Mouse (Mus musculus): ENCODE results near the gene Dazap1. TPM values are rescaled to one million over a fixed set of nuclear protein-coding genes. Genes with fewer than 3 reads are reported as not detected.

Gene Dazap1
- total and polyA plus RNA-seq, 3 experiments: 41.0 to 57.9 (median 56.4) TPM

- Histone ChIP-seq H3K4me3 (no peak overlapping the region), H3K9ac (ENCODE audit: low read depth, low read length) (no peak overlapping the region), H3K79me2 (replicated peaks; ENCODE audit: control insufficient read depth, insufficient read depth, low read length) (no peaks in the 10 kb centered on the region), H3K4me1 (ENCODE audit: control insufficient read depth, insufficient read depth, low read length) (peaks cover 5% of the 10 kb centered on the region), H3K27ac (no peak overlapping the region), H3K36me3 (ENCODE audit: control insufficient read depth, insufficient read depth, low read length) (no peaks in the 10 kb centered on the region), H3K27me3 (ENCODE audit: control insufficient read depth, insufficient read depth, low read length) (no peaks in the 10 kb centered on the region; the same call in 1 of the 2 replicates)
- intact Hi-C loops (cut with DNase I): loop anchor here (10.0 kb wide), 1 partner anchor 256 kb away; no protein-coding TSS in a partner anchor
- WGBS: 25% methylated on average over 15 of the region's 15 CpGs
- TF ChIP-seq POLR2A (IDR thresholded peaks at IDR 0.05; ENCODE audit: insufficient read depth, low read depth, low read length): no peak
- TF ChIP-seq EP300 (IDR thresholded peaks at IDR 0.05; ENCODE audit: insufficient read depth, low read depth, low read length): no peak
- no peak for TF ChIP-seq CTCF (IDR thresholded peaks at IDR 0.05)
- DNase-seq: no peak
Measured at GRCm38 (mm10) chr10:80299301-80299700, 38.0 kb downstream of the Dazap1 start.

- no peak overlapping the region for H3K4me3 ChIP-seq
- no peak overlapping the region for H3K9ac ChIP-seq (ENCODE audit: low read depth, low read length)
- 54% methylated on average over 10 of the region's 10 CpGs for WGBS
- H3K27ac ChIP-seq: no peak overlapping the region
- DNase-seq: no peak
- intact Hi-C loops (cut with DNase I): loop anchor here (10.0 kb wide), 1 partner anchor 255 kb away; no protein-coding TSS in a partner anchor
- no peaks in the 10 kb centered on the region for H3K79me2 ChIP-seq (replicated peaks; ENCODE audit: control insufficient read depth, insufficient read depth, low read length)
- TF ChIP-seq EP300 (IDR thresholded peaks at IDR 0.05; ENCODE audit: insufficient read depth, low read depth, low read length): no peak
- no peak for TF ChIP-seq POLR2A (IDR thresholded peaks at IDR 0.05; ENCODE audit: insufficient read depth, low read depth, low read length)
- no peak for TF ChIP-seq CTCF (IDR thresholded peaks at IDR 0.05)
- H3K36me3 ChIP-seq (ENCODE audit: control insufficient read depth, insufficient read depth, low read length): no peaks in the 10 kb centered on the region
- peaks cover 5% of the 10 kb centered on the region for H3K4me1 ChIP-seq (ENCODE audit: control insufficient read depth, insufficient read depth, low read length)
- H3K27me3 ChIP-seq (ENCODE audit: control insufficient read depth, insufficient read depth, low read length): peaks cover 2% of the 10 kb centered on the region; the same call in 1 of the 2 replicates
Measured at GRCm38 (mm10) chr10:80299824-80300223, 38.5 kb downstream of the Dazap1 start.

GRCm38 (mm10) chr10:80300672-80301181, 39.4 kb downstream of the Dazap1 start:
- WGBS: 49% methylated on average over 11 of the region's 11 CpGs
- intact Hi-C loops (cut with DNase I): no loop called here
- H3K27me3 ChIP-seq (ENCODE audit: control insufficient read depth, insufficient read depth, low read length): peaks cover 3% of the 10 kb centered on the region; the same call in 1 of the 2 replicates

GRCm38 (mm10) chr10:80301256-80302081, 40.2 kb downstream of the Dazap1 start:
- peak overlapping the region; percentile 54 for H3K27ac ChIP-seq
- H3K27me3 ChIP-seq (ENCODE audit: control insufficient read depth, insufficient read depth, low read length): peaks cover 3% of the 10 kb centered on the region; the same call in 1 of the 2 replicates
- no peak for DNase-seq
- TF ChIP-seq POLR2A (IDR thresholded peaks at IDR 0.05; ENCODE audit: insufficient read depth, low read depth, low read length): no peak
- TF ChIP-seq CTCF (IDR thresholded peaks at IDR 0.05): no peak
- TF ChIP-seq EP300 (IDR thresholded peaks at IDR 0.05; ENCODE audit: insufficient read depth, low read depth, low read length): no peak
- intact Hi-C loops (cut with DNase I): no loop called here
- no peaks in the 10 kb centered on the region for H3K79me2 ChIP-seq (replicated peaks; ENCODE audit: control insufficient read depth, insufficient read depth, low read length)
- peaks cover 5% of the 10 kb centered on the region for H3K4me1 ChIP-seq (ENCODE audit: control insufficient read depth, insufficient read depth, low read length)
- no peak overlapping the region for H3K4me3 ChIP-seq
- WGBS: 73% methylated on average over 9 of the region's 10 CpGs
- H3K9ac ChIP-seq (ENCODE audit: low read depth, low read length): no peak overlapping the region
- no peaks in the 10 kb centered on the region for H3K36me3 ChIP-seq (ENCODE audit: control insufficient read depth, insufficient read depth, low read length)

More at GRCm38 (mm10) chr10:80300672-80301181, 39.4 kb downstream of the Dazap1 start:
- no peak for DNase-seq
- Histone ChIP-seq H3K4me1 (ENCODE audit: control insufficient read depth, insufficient read depth, low read length) (peaks cover 5% of the 10 kb centered on the region), H3K27ac (no peak overlapping the region), H3K79me2 (replicated peaks; ENCODE audit: control insufficient read depth, insufficient read depth, low read length) (no peaks in the 10 kb centered on the region), H3K36me3 (ENCODE audit: control insufficient read depth, insufficient read depth, low read length) (no peaks in the 10 kb centered on the region), H3K4me3 (no peak overlapping the region), H3K9ac (ENCODE audit: low read depth, low read length) (no peak overlapping the region)
- no peak for TF ChIP-seq EP300 (IDR thresholded peaks at IDR 0.05; ENCODE audit: insufficient read depth, low read depth, low read length)
- TF ChIP-seq CTCF (IDR thresholded peaks at IDR 0.05): no peak
- no peak for TF ChIP-seq POLR2A (IDR thresholded peaks at IDR 0.05; ENCODE audit: insufficient read depth, low read depth, low read length)

GRCm38 (mm10) chr10:80302082-80302355, 40.7 kb downstream of the Dazap1 start:
- WGBS: 49% methylated on average over 5 of the region's 5 CpGs
- peak overlapping the region; percentile 54 for H3K27ac ChIP-seq
- DNase-seq: no peak
- H3K4me3 ChIP-seq: no peak overlapping the region
- H3K36me3 ChIP-seq (ENCODE audit: control insufficient read depth, insufficient read depth, low read length): no peaks in the 10 kb centered on the region
- H3K79me2 ChIP-seq (replicated peaks; ENCODE audit: control insufficient read depth, insufficient read depth, low read length): no peaks in the 10 kb centered on the region
- 0 out of 2 replicates have a peak overlapping the region, but pooled peaks have one; percentile 0 for H3K9ac ChIP-seq (ENCODE audit: low read depth, low read length)
- peaks cover 5% of the 10 kb centered on the region for H3K4me1 ChIP-seq (ENCODE audit: control insufficient read depth, insufficient read depth, low read length)
- H3K27me3 ChIP-seq (ENCODE audit: control insufficient read depth, insufficient read depth, low read length): peaks cover 3% of the 10 kb centered on the region; the same call in 1 of the 2 replicates
- TF ChIP-seq CTCF (IDR thresholded peaks at IDR 0.05): no peak
- TF ChIP-seq EP300 (IDR thresholded peaks at IDR 0.05; ENCODE audit: insufficient read depth, low read depth, low read length): no peak
- TF ChIP-seq POLR2A (IDR thresholded peaks at IDR 0.05; ENCODE audit: insufficient read depth, low read depth, low read length): no peak
- intact Hi-C loops (cut with DNase I): no loop called here

- Histone ChIP-seq H3K9ac (ENCODE audit: low read depth, low read length) (no peak overlapping the region), H3K27me3 (ENCODE audit: control insufficient read depth, insufficient read depth, low read length) (peaks cover 3% of the 10 kb centered on the region; the same call in 1 of the 2 replicates), H3K79me2 (replicated peaks; ENCODE audit: control insufficient read depth, insufficient read depth, low read length) (no peaks in the 10 kb centered on the region), H3K27ac (peak overlapping the region; percentile 54), H3K4me3 (no peak overlapping the region), H3K36me3 (ENCODE audit: control insufficient read depth, insufficient read depth, low read length) (no peaks in the 10 kb centered on the region), H3K4me1 (ENCODE audit: control insufficient read depth, insufficient read depth, low read length) (peaks cover 5% of the 10 kb centered on the region)
- intact Hi-C loops (cut with DNase I): no loop called here
- 0 out of 2 replicates have a peak, but pooled peaks have one; percentile 12 for TF ChIP-seq CTCF (IDR thresholded peaks at IDR 0.05)
- 0 out of 2 replicates have a peak, but pooled peaks have one; percentile 18 for TF ChIP-seq POLR2A (IDR thresholded peaks at IDR 0.05; ENCODE audit: insufficient read depth, low read depth, low read length)
- no peak for TF ChIP-seq EP300 (IDR thresholded peaks at IDR 0.05; ENCODE audit: insufficient read depth, low read depth, low read length)
- 24% methylated on average over 9 of the region's 9 CpGs for WGBS
- peak; percentile 88 for DNase-seq
Measured at GRCm38 (mm10) chr10:80302471-80302881, 41.2 kb downstream of the Dazap1 start.
